Mouse (Mus musculus) urinary bladder, postnatal 14 days (tissue): ENCODE measurements around the gene Taf12.
"Not testable (repeated sequence)": the region's sequence is repeated elsewhere in the genome, so short reads cannot be mapped to it uniquely, and the experiment has no call there.

Experiments
- DNase-seq: peaks from one replicate; pipeline ENCODE4 v3.0.0; 2021; ENCODE audit warnings: low spot score

Gene Taf12

GRCm38 (mm10) chr4:132269740-132270560 lies 4.2 kb upstream of the Taf12 start:
- peak; percentile 84 for DNase-seq

- peak; percentile 18 for DNase-seq
These were observed 1.0 kb upstream of the Taf12 start for GRCm38 (mm10) chr4:132273166-132273565.

- DNase-seq: no peak
These were observed 1.8 kb downstream of the Taf12 start for GRCm38 (mm10) chr4:132275949-132276348.

GRCm38 (mm10) chr4:132288840-132289239 lies 14.7 kb downstream of the Taf12 start:
- DNase-seq: not testable (repeated sequence)

GRCm38 (mm10) chr4:132291056-132291455 lies 16.9 kb downstream of the Taf12 start:
- DNase-seq: no peak

GRCm38 (mm10) chr4:132291624-132292335 lies 17.6 kb downstream of the Taf12 start:
- DNase-seq: no peak

- peak; percentile 43 for DNase-seq
These were observed 18.8 kb downstream of the Taf12 start for GRCm38 (mm10) chr4:132292988-132293387.

- no peak for DNase-seq
These were observed 19.6 kb downstream of the Taf12 start for GRCm38 (mm10) chr4:132293682-132294240.

- no peak for DNase-seq
These were observed 21.7 kb downstream of the Taf12 start for GRCm38 (mm10) chr4:132295696-132296390.

- DNase-seq: no peak
These were observed 25.7 kb downstream of the Taf12 start for GRCm38 (mm10) chr4:132299849-132300248.

GRCm38 (mm10) chr4:132301486-132301885 lies 27.3 kb downstream of the Taf12 start:
- DNase-seq: no peak

- no peak for DNase-seq
These were observed 28.1 kb downstream of the Taf12 start for GRCm38 (mm10) chr4:132301965-132302938.

- peak; percentile 59 for DNase-seq
These were observed 28.8 kb downstream of the Taf12 start, which contains the start of gene Rab42 for GRCm38 (mm10) chr4:132302939-132303479. TSS of gene Rab42 (minus strand) at chr4:132303385.

- DNase-seq: not testable (repeated sequence)
These were observed 29.3 kb downstream of the Taf12 start for GRCm38 (mm10) chr4:132303484-132303883.

GRCm38 (mm10) chr4:132305276-132305675 lies 31.1 kb downstream of the Taf12 start:
- DNase-seq: no peak

GRCm38 (mm10) chr4:132306004-132306403 lies 31.8 kb downstream of the Taf12 start:
- DNase-seq: no peak

- peak; percentile 91 for DNase-seq
These were observed 34.4 kb downstream of the Taf12 start for GRCm38 (mm10) chr4:132308437-132309139.

- no peak for DNase-seq
These were observed 35.1 kb downstream of the Taf12 start for GRCm38 (mm10) chr4:132309140-132309848.

GRCm38 (mm10) chr4:132309849-132310472 lies 35.8 kb downstream of the Taf12 start:
- peak; percentile 63 for DNase-seq
